Mouse (Mus musculus) olfactory bulb, adult 2 months (tissue): Measurements from ENCODE around the gene Tmem132e.

Experiments
- CTCF ChIP-seq: fragments of 200-500 bp; IDR thresholded peaks from 2 replicates; pipeline ENCODE4 v1.5.1; 2012; ENCODE audit warnings: low read depth, mild to moderate bottlenecking, low read length, moderate library complexity; ENCODE audit not compliant: insufficient read depth
- POLR2A ChIP-seq: fragments of 200-500 bp; IDR thresholded peaks from 2 replicates; pipeline ENCODE4 v1.6.1; 2012; ENCODE audit warnings: mild to moderate bottlenecking, low read depth, low read length, moderate library complexity; ENCODE audit not compliant: insufficient read depth

DNA sequence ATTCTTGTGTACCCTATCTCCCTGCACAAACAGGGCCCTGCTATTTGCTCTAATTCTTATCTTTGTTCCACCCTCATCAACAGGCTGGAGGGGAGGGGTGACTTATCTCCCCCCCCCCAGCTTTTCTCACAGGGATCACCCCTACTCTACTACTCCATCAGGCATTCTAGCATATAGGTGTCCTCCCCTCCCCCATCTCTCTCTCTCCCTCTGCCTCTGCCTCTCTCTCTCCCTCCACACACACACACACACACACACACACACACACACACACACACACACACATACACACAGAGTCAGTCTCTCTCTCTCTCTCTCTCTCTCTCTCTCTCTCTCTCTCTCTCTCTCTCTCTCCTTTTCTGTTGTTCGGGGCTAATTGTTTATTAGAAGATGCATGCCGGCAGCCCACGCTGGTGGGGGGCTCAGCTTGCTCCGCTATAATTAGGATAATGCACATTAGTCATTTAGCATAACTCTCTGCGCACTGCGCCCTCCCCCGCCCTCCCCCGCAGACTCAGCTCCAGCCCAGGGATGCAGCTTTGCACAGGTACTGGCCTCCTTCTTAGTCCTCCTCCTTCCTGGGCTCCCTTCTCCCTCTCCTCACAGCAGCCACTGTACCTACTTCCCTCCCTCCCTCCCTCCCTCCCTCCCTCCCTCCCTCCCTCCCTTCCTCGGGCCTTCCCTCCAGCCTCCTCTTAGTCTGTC is 29.8 kb downstream of the Tmem132e start:
- no peak for TF ChIP-seq CTCF
- TF ChIP-seq POLR2A = no peak
